Mouse (Mus musculus) kidney, adult 2 months (tissue): Measurements from ENCODE around the gene Rassf8. TPM values are rescaled to one million over a fixed set of nuclear protein-coding genes. Genes with fewer than 3 reads are reported as not detected.

Experiments
- DNase-seq: peaks from one replicate; pipeline ENCODE4 v3.0.0; 2021
- H3K27ac ChIP-seq: fragments of 200-500 bp; 2 replicates; pipeline ENCODE4 v1.5.1; 2012; ENCODE audit warnings: low read depth, low read length, control low read depth, inconsistent platforms; ENCODE audit not compliant: insufficient read depth
- H3K27me3 ChIP-seq: fragments of 200-500 bp; replicated peaks from 2 replicates; pipeline ENCODE4 v1.6.1; 2012; ENCODE audit warnings: mild to moderate bottlenecking, moderate library complexity, low read length, inconsistent platforms; ENCODE audit not compliant: control insufficient read depth, insufficient read depth
- H3K36me3 ChIP-seq: fragments of 200-500 bp; 2 replicates; pipeline ENCODE4 v1.6.1; 2012; ENCODE audit warnings: mild to moderate bottlenecking, moderate library complexity, low read length, inconsistent platforms; ENCODE audit not compliant: control insufficient read depth, insufficient read depth
- H3K4me1 ChIP-seq: fragments of 200-500 bp; 2 replicates; pipeline ENCODE4 v1.6.1; 2011; ENCODE audit warnings: low read length; ENCODE audit not compliant: control insufficient read depth, insufficient read depth
- H3K4me3 ChIP-seq: fragments of 200-500 bp; 2 replicates; pipeline ENCODE4 v1.5.1; 2011; ENCODE audit warnings: mild to moderate bottlenecking, low read depth, low read length, control low read depth; ENCODE audit not compliant: insufficient read depth
- CTCF ChIP-seq: fragments of 200-500 bp; conservative IDR thresholded peaks from 2 replicates; pipeline ENCODE4 v1.5.1; 2011; ENCODE audit warnings: low read depth, mild to moderate bottlenecking, control low read depth, low read length, moderate library complexity, mixed read lengths; ENCODE audit not compliant: insufficient read depth, insufficient read length
- POLR2A ChIP-seq: fragments of 200-500 bp; IDR thresholded peaks from one replicate; pipeline ENCODE4 v1.6.1; 2011; ENCODE audit warnings: low read depth, low read length, control low read depth
- WGBS: fragments of 180-500 bp; shearing (Covaris S2); methylation state at CpG from one replicate; pipeline ENCODE4 v1.1.7; 2018; 5-methylcytosine and 5-hydroxymethylcytosine counted together
- polyA plus RNA-seq: library from polyadenylated mRNA; depleted of rRNA; stranded (reverse); fragments of >200 nt; gene quantifications from 2 replicates; pipeline ENCODE4 v1.2.3, GENCODE M21; 2012

Rassf8 gene
- polyA plus RNA-seq, 1 experiment, result 33.9 TPM

DNA sequence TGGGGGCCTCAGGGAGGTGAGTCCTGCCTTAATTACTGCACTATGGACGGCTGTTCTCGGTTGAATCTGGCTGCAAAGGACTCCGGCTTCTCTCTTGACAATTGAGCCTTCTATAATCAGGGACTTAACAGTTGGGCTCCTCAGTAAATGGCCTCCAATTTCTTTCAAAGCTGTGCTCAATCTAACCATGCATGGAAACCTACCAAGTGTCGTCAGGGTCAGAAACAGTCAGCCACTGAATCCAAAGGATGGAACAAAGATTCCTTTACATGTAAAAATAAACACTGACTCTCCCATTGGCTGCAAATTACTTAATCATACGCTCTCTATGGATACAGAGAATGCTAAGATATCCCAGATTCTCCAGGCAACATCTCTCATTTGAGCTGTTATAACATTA lies 12.6 kb upstream of the Rassf8 start:
- H3K27ac ChIP-seq, result no peak overlapping the region
- no peak overlapping the region for H3K4me3 ChIP-seq
- no peaks in the 10 kb centered on the region for H3K4me1 ChIP-seq
- no peaks in the 10 kb centered on the region for H3K36me3 ChIP-seq
- TF ChIP-seq POLR2A (no peak), CTCF (no peak)
- DNase-seq, result no peak
- whole genome bisulfite sequencing, result 76% methylated on average over 5 of the region's 5 CpGs
- no peaks in the 10 kb centered on the region for H3K27me3 ChIP-seq

DNA sequence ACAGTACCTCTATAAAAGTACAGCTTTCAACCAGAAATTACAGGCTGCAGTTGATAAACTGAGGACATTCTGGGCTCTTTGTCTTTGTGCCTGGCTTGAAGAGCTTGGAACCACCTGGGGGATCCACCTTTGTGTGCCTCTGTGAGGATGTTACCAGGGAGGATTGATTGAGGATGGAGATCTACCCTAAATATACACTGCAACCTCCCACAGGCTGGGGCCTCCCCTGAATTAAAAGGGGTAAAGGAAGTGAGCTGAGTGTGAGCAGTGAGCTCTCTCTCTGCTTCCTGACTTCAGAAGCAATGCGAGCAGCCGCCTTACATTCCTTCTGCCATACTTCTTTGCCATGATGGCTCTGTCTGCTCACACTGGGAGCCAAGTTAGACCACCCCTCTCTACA lies 10.4 kb upstream of the Rassf8 start:
- 83% methylated on average over 2 of the region's 2 CpGs for WGBS
- TF ChIP-seq CTCF, result no peak
- no peak for TF ChIP-seq POLR2A
- H3K27ac ChIP-seq, result no peak overlapping the region
- H3K4me1 ChIP-seq, result no peaks in the 10 kb centered on the region
- H3K4me3 ChIP-seq, result no peak overlapping the region
- no peaks in the 10 kb centered on the region for H3K27me3 ChIP-seq
- DNase-seq, result no peak
- no peaks in the 10 kb centered on the region for H3K36me3 ChIP-seq

DNA sequence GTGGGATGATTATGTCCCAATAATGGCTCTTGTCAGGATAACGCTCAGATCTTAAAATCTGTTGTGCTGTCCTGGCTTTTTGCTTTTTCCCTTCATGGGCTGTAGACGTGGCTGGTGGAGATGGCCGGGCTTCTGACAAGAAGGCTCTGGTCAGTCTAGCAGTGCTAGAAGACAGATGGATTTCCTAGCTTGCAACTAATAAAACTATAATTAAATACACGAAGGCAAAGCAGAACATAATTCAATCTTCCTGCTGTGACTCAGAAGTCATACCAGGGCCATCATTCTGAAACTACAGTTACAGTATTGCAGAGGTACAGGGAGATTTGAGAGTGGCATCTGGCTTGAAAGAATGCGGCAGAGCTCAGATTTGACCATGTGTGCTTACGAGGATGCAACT lies 7.3 kb upstream of the Rassf8 start:
- Histone ChIP-seq H3K4me1 (no peaks in the 10 kb centered on the region), H3K27me3 (no peaks in the 10 kb centered on the region), H3K36me3 (no peaks in the 10 kb centered on the region), H3K27ac (no peak overlapping the region), H3K4me3 (no peak overlapping the region)
- TF ChIP-seq CTCF (no peak), POLR2A (no peak)
- no peak for DNase-seq
- 82% methylated on average over 6 of the region's 6 CpGs for WGBS

DNA sequence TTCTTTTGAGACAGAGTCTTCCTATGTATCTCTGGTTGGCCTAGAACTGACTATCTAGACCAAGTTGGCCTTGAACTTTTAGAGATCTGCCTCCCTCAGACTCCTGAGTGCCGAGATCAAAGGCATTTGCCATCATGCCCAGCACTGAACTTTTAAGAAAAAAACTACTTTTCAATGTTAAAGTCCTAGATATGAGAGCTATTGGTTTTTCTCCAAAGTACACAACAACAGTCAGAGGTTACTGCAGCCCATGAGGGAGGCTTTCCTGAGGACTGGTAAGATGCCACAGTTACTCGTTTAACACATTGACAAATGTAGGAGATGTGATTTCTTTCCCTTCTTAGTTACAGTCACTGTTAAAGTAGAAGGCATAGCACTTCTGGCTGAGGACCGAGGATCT lies 6.5 kb upstream of the Rassf8 start:
- no peaks in the 10 kb centered on the region for H3K27me3 ChIP-seq
- H3K36me3 ChIP-seq, result no peaks in the 10 kb centered on the region
- 76% methylated on average over 3 of the region's 3 CpGs for WGBS
- H3K27ac ChIP-seq, result no peak overlapping the region
- no peaks in the 10 kb centered on the region for H3K4me1 ChIP-seq
- no peak for DNase-seq
- TF ChIP-seq POLR2A (no peak), CTCF (no peak)
- no peak overlapping the region for H3K4me3 ChIP-seq

DNA sequence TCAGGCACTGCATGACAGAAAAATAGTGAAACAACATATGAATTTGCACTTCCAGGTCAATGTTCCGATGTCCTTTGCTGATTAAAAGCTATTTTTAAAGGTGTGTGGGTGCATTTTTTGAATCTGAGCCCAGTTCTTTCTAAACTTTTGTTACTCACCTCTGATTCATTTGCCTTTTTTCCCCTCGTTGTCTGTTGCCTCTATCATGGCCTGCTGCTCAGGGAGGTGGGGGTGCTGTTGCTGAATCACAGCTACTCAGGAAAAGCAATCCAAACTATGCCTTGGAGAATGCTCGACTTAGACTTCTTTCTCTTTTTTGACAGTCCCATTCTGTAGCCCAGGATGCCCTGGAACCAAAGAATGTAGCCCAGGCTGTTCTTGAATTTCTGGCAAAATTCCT lies 1.3 kb upstream of the Rassf8 start:
- no peaks in the 10 kb centered on the region for H3K27me3 ChIP-seq
- no peaks in the 10 kb centered on the region for H3K36me3 ChIP-seq
- no peak overlapping the region for H3K4me3 ChIP-seq
- no peak overlapping the region; the same call in 1 of the 2 replicates for H3K27ac ChIP-seq
- TF ChIP-seq CTCF (no peak), POLR2A (no peak)
- whole genome bisulfite sequencing, result 34% methylated on average over 3 of the region's 3 CpGs
- DNase-seq, result no peak
- peaks cover 4% of the 10 kb centered on the region; the same call in 1 of the 2 replicates for H3K4me1 ChIP-seq

DNA sequence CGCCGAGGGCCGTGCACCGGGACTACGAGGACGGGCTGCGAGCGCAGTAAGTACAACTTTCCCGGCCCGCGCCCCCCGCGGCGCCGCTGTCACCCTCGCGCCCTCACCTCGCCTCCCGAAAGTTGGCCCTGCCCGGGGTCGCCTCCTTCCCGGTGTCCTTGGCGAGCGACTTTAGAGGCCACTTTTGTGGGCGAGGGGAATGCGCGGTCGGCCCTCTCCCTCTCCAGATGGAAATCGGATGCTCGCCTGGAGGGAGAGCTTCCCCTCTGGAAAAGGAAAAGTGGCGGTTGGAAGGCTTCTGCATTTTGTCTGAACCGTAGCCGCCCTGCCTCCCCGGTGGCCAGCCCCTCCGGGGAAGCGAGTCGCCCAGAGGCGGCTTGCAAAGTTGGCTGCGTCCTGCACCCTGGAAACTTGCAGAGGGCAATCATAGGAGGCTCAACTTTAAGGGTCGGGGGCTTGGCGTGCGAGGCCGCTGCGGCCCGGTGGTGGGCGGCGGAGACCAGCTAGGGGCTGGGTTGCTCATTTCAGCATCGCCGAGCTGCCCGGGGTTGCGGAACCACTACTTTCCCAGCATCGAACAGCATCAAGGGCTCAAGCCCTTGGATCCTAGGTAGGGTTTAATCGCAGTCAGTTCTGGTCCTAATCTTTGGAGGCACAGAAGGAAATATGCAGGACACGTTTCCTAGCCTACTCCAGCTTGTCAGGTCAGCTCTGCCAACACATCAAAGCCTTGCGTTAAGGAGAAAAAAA lies 548 bp downstream of the Rassf8 start:
- Histone ChIP-seq H3K4me1 (peaks cover 4% of the 10 kb centered on the region; the same call in 1 of the 2 replicates), H3K36me3 (no peaks in the 10 kb centered on the region), H3K27me3 (no peaks in the 10 kb centered on the region), H3K4me3 (peak overlapping the region; percentile 95), H3K27ac (peak overlapping the region; percentile 85)
- under 1% methylated on average over 55 of the region's 55 CpGs for WGBS
- DNase-seq, result peak; percentile 45
- no peak for TF ChIP-seq POLR2A
- TF ChIP-seq CTCF, result no peak

DNA sequence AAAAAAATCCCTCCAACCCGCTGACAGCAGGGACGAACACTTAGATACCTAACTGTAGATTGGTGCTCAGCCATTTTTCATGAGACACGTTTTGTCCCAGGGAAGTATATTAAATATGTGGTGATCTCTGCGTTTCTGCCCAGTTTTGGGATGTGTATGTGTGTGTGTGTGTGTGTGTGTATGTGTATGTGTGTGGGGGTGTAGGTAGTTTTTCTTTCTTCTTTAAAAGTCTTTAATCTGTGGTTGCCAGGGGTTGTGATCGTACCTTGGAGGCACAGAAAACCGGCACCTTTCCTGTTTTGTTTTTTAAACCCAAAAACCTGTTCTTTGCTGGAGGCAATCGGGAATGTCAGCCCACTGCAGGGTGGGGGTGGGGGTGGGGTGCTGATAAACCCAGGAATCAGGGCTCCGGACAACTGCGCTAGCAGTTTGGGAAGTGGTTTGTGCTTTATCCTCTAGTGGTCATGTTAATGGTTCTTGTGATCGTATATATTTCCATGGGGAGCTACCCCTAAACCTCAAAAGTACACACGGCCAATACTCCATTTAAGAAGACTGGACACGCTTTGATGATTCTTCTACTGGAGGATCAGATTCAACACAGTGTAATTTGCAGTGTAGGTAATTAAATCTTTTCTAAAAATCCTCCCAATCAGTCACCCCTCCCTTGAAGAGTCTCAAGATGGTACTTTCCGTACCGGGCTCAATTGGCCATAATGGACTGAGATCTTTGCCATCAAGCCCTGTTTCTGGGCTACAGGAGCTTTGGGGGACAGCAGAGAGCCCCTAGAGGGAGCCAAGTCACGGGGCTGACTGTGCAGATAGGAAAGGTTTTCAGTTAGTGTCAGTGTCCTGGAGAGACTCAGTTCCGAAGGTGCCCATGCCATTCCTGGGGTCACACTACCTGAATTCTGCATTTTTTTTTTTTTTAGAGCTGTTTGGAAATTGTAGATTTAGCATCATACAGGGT lies 1.4 kb downstream of the Rassf8 start:
- TF ChIP-seq POLR2A (no peak), CTCF (peak; percentile 21; the same call in 1 of the 2 replicates)
- H3K27me3 ChIP-seq, result no peaks in the 10 kb centered on the region
- no peaks in the 10 kb centered on the region for H3K36me3 ChIP-seq
- peaks cover 8% of the 10 kb centered on the region; the same call in 1 of the 2 replicates for H3K4me1 ChIP-seq
- H3K4me3 ChIP-seq, result peak overlapping the region; percentile 95
- H3K27ac ChIP-seq, result peak overlapping the region; percentile 85; the same call in 1 of the 2 replicates
- DNase-seq, result peak; percentile 36
- 12% methylated on average over 16 of the region's 16 CpGs for WGBS
